Mouse (Mus musculus) liver, embryonic 13.5 days (tissue): ENCODE measurements at regions not wholly inside any gene's neighbourhood (a gene's known extent, or its start where the extent isn't known, plus 50 kb on each side); places are given as distances from the start of the nearest gene placed in this dataset.

Experiments used
- ATAC-seq: fragments of 200-750 bp; cut with Nextera tagmentation; 2 replicates; pipeline ENCODE4 v1.8.0; 2017; ENCODE audit warnings: low read depth, mild to moderate bottlenecking, moderate number of reproducible peaks, moderate library complexity
- DNase-seq: peaks from one replicate; pipeline ENCODE4 v3.0.0; 2022
- H3K27ac ChIP-seq: fragments of 300-500 bp; sonication (generic); 2 replicates; pipeline ENCODE4 v1.5.1; 2015; ENCODE audit warnings: moderate library complexity, mild to moderate bottlenecking, inconsistent platforms
- H3K27me3 ChIP-seq: fragments of 300-500 bp; sonication (generic); 2 replicates; pipeline ENCODE4 v1.6.1; 2015; ENCODE audit warnings: mild to moderate bottlenecking, inconsistent platforms
- H3K36me3 ChIP-seq: fragments of 300-500 bp; sonication (generic); 2 replicates; pipeline ENCODE4 v1.6.1; 2015; ENCODE audit warnings: mild to moderate bottlenecking, inconsistent platforms
- H3K4me1 ChIP-seq: fragments of 300-500 bp; sonication (generic); replicated peaks from 2 replicates; pipeline ENCODE4 v1.6.1; 2015; ENCODE audit warnings: inconsistent platforms
- H3K4me2 ChIP-seq: fragments of 300-500 bp; sonication (generic); 2 replicates; pipeline ENCODE4 v1.6.1; 2015; ENCODE audit warnings: inconsistent platforms, mild to moderate bottlenecking, moderate library complexity
- H3K4me3 ChIP-seq: fragments of 300-500 bp; sonication (generic); replicated peaks from 2 replicates; pipeline ENCODE4 v1.5.1; 2015; ENCODE audit warnings: mild to moderate bottlenecking, inconsistent platforms
- H3K9ac ChIP-seq: fragments of 300-500 bp; sonication (generic); 2 replicates; pipeline ENCODE4 v1.6.1; 2015; ENCODE audit warnings: mild to moderate bottlenecking, inconsistent platforms
- H3K9me3 ChIP-seq: fragments of 300-500 bp; sonication (generic); replicated peaks from 2 replicates; pipeline ENCODE4 v1.6.1; 2016; ENCODE audit warnings: inconsistent platforms

- Histone ChIP-seq H3K27me3 (no peaks in the 10 kb centered on the region), H3K4me3 (no peak overlapping the region), H3K9ac (no peak overlapping the region), H3K9me3 (no peaks in the 10 kb centered on the region), H3K4me1 (no peaks in the 10 kb centered on the region), H3K4me2 (no peak overlapping the region), H3K27ac (no peak overlapping the region), H3K36me3 (no peaks in the 10 kb centered on the region)
- ATAC-seq (no peak), DNase-seq (no peak)
These were observed 179.9 kb downstream of the Xxylt1 start for GRCm38 (mm10) chr16:30901309-30901708.
